Mouse (Mus musculus): Measurements from ENCODE around the gene Tbc1d1.

GRCm38 (mm10) chr5:64173302-64173701, 17.2 kb downstream of the Tbc1d1 start:
- TF ChIP-seq POLR2A (IDR thresholded peaks at IDR 0.05; ENCODE audit: insufficient read length, low read depth) = no peak
- no peak for TF ChIP-seq SRF (IDR thresholded peaks at IDR 0.05; ENCODE audit: control insufficient read depth, insufficient read length, low read depth)
- no peak for TF ChIP-seq E2F4 (IDR thresholded peaks at IDR 0.05; ENCODE audit: insufficient read depth)
- no peak for TF ChIP-seq MAX (IDR thresholded peaks at IDR 0.05; ENCODE audit: low read depth)
- TF ChIP-seq TCF12 (IDR thresholded peaks at IDR 0.05; ENCODE audit: insufficient read depth, poor library complexity, severe bottlenecking) = no peak
- TF ChIP-seq POLR2AphosphoS2 (IDR thresholded peaks at IDR 0.05; ENCODE audit: insufficient read length, low read depth) = no peak
- TF ChIP-seq USF1 (IDR thresholded peaks at IDR 0.05; ENCODE audit: low read depth) = no peak

All from myocyte (in vitro differentiated cells).